Mouse (Mus musculus) R1 (cell line): ENCODE data around the gene Gm20834.
"Not testable (repeated sequence)": the region's sequence is repeated elsewhere in the genome, so short reads cannot be mapped to it uniquely, and the experiment has no call there.

Experiments
- DNase-seq: peaks from one replicate; pipeline ENCODE4 v3.0.0-alpha.2; 2018; ENCODE audit warnings: low read depth, low spot score

Gene Gm20834

DNA sequence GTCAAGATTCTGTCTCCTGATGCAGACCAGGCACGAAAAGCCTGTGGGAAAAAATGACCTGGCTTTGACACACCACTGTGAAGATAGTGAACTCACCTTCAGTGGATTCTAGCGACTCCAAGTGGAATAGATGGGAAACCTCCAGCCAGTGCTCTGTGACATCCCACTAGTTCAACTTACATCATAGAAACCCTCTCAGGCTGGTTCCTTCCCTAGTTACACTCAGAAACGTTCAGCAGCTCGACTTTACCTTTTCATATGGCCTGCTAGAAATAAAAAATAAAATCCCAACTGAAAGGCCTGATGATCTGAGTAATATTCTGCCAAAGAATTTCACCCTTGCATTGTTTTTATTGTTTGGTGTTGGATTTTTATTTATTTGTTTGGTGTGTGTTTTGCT is at the start of gene Gm20834:
TSS of gene Gm20834 (minus strand) at position 101 of the 400 bp plus-strand sequence.
- not testable (repeated sequence) for DNase-seq
